Mouse (Mus musculus): ENCODE data around the gene Mapk6. TPM values are rescaled to one million over a fixed set of nuclear protein-coding genes. Genes with fewer than 3 reads are reported as not detected.
"Not testable (repeated sequence)": the region's sequence is repeated elsewhere in the genome, so short reads cannot be mapped to it uniquely, and the experiment has no call there.

Mapk6 gene
- 19.4 and 43.7 TPM in 2 replicates for polyA plus RNA-seq (2012; rRNA removed)

GRCm38 (mm10) chr9:75409852-75410378 lies at the start of gene Mapk6:
Gene Mapk6 (minus strand): TSS chr9:75410005.
- peak; percentile 62 for DNase-seq (ENCODE audit: low read depth, low spot score)
- WGBS, result under 1% methylated on average over 58 of the region's 58 CpGs

DNA sequence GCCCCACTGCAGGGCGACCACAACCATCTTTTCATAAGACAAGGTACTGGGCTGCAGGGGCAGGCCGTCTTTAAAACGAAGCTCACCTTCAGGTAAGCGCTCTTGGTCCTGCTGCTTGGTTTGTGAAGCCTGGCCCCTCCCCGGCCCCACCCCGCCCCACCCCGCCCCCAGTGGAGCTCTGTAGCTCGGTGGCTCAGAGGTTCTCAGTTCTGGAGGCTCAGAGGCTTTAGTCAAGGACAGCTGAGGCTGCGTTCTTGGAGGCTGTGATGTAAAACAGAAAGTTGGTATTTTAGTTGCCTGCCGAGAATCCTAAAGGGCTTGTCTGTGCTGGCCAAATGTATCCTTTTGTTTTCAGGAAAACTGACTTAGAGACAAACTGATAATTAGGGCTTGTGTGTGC lies 45.9 kb upstream of the Mapk6 start:
- no peak for DNase-seq (ENCODE audit: low read depth, low spot score)
- 62% methylated on average over 10 of the region's 10 CpGs for WGBS

DNA sequence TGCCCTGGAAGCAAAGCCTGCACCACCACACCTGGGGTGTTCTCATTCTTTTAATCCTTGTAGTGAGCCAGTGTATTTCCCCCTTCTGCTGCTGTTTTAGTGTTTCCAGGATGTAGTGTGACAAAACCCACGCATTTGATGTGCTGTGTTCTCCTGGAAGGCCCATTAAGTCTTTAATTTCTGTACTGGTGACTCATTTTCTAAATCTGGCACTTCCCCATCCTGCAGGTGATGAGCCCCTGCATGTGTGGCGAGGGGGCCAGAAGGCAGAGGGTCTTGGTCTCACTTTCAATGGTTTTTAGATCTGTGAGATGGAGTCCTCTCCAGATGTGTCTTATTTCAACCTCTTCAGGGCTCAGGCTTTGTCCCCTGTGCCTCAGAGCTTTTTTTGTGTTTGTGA lies 44.2 kb upstream of the Mapk6 start:
- no peak for DNase-seq (ENCODE audit: low read depth, low spot score)
- WGBS, result 81% methylated on average over 2 of the region's 2 CpGs

DNA sequence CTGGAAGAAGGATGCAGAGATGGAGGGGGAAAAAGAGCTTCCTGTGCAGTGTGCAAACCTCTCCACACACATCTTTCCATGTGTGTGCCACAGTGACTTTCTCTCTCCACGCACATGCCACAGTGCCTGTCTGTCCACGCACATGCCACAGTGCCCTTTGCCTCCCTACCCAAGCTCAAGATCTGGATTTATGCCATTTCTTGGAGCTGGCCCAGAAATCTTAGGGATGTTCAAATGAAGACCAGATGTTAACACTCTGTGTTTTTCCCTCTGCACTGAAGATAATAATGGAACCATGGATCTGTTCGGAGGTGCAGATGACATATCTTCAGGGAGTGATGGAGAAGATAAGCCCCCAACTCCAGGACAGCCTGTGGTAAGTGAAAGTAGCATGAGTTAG lies 38.2 kb upstream of the Mapk6 start:
- no peak for DNase-seq (ENCODE audit: low read depth, low spot score)
- WGBS, result 75% methylated on average over 3 of the region's 3 CpGs

- WGBS, result 79% methylated on average over 10 of the region's 10 CpGs
- not testable (repeated sequence) for DNase-seq (ENCODE audit: low read depth, low spot score)
These were observed 36.8 kb upstream of the Mapk6 start for GRCm38 (mm10) chr9:75446574-75446973.

- WGBS, result 87% methylated on average over 15 of the region's 15 CpGs
- no peak for DNase-seq (ENCODE audit: low read depth, low spot score)
These were observed 35.2 kb upstream of the Mapk6 start for GRCm38 (mm10) chr9:75444981-75445380.

DNA sequence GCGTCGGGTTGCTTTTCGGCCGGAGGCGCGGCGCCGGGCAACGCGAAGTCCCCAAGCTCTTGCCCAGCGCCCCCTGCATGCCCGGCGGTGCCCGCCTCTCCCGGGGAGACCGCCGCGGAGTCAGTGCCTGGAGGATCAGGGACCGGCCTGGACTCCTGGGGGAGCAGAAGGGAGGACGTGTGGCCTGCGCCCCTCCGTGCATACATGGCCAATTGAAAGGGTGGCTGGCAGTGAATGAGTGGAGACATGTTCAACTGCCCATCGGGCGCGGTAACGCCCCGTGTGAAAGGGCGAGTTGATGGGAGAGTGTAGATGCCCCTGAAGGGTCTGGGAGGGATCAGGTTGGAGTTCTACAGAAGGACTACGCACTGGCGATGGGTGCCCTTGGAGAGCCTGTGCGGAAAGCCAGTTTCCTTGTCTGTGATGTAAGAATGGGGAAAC lies 31.9 kb upstream of the Mapk6 start:
- WGBS, result under 1% methylated on average over 31 of the region's 31 CpGs
- DNase-seq (ENCODE audit: low read depth, low spot score), result no peak

DNA sequence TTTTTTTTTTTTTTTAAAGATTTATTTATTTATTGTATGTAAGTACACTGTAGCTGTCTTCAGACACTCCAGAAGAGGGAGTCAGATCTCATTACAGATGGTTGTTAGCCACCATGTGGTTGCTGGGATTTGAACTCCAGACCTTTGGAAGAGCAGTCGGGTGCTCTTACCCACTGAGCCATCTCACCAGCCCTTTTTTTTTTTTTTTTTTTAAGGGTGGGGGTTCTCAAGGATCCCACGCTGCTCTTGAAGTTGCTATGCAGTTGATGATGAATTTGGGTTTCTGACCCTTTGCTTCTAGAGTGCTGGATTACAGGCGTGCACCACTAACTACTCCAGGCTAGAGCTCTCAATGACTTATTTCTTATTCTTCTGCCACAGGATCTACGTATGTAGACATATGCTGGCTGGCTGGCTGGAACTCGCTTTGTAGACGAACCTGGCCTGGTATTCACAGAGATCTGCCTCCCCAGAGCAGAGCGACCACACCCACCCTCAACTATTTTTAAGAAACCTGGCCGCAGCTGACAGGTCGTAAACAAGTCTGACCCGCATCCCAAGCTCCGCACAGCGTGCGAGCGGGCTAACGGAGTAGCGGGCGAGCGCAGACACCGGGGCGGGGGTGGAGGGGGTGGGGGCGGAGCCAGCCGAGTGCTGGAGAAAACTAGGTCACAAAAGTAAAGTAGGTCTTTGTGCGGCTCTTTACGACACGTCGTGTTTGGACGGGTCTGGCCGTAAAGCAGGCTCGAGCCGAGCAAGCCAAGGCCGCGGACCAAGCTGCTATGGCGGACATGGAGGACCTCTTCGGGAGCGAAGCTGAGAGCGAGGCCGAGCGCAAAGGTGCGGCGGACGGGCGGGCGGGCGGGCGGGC lies 31.2 kb upstream of the Mapk6 start, which contains the start of gene Leo1:
TSS of gene Leo1 (plus strand) at position 729 of the 871 bp plus-strand sequence.
- peak; percentile 56 for DNase-seq (ENCODE audit: low read depth, low spot score)
- under 1% methylated on average over 45 of the region's 45 CpGs for WGBS

DNA sequence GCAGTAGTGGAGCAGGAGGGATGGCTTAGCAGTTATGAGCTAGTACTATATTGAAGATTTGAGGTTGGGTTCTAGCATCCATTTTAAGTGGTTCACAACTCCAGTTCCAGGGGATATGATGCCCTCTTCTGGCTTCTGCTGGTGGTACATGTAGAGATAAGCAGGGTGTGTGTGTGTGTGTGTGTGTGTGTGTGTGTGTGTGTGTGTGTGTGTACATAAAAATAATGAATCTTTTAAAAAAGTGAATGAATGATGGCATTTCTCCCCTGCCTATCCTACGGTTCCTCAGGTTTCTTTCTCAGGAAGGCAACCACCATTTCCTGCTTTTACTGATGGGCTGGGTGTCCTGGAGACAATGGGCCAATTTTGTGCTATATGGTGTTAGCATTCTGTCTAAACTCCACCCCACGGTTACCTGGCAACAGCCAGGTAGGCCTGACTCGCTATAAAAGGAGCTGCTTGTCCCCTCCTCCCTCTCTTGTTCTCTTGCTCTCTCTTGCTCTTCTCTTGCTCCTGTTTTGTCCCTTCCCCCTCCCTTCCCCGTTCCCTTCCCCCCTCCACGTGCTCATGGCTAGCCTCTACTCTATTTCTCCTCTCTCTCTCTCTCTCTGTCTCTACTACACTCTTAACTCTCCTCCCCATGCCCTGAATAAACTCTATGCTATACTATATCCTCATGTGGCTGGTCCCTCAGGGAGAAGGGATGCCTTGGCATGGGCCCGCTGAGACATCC lies 28.0 kb upstream of the Mapk6 start:
- DNase-seq (ENCODE audit: low read depth, low spot score), result no peak
- WGBS, result 24% methylated on average over 6 of the region's 6 CpGs

DNA sequence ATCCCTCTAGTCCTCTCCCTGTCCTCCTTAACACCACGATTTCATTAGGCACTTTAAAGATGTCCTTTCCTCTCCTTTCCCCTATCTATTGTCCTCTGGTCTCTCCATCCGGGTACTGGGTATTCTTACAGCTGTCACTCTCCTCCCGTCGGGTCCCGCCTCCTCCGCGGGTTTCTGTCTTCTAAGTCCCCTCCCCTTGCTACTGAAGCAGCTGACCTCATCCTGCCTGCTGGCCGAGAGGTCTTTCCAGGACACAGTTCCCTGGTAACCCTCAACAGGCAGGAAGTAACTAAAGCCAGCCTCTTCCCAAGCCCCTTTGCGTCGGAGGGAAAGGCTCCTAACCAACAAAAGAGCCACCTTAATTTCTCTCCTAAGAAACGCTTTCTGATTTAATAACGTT lies 26.1 kb upstream of the Mapk6 start:
- DNase-seq (ENCODE audit: low read depth, low spot score), result peak; percentile 57
- WGBS, result 4% methylated on average over 12 of the region's 12 CpGs

DNA sequence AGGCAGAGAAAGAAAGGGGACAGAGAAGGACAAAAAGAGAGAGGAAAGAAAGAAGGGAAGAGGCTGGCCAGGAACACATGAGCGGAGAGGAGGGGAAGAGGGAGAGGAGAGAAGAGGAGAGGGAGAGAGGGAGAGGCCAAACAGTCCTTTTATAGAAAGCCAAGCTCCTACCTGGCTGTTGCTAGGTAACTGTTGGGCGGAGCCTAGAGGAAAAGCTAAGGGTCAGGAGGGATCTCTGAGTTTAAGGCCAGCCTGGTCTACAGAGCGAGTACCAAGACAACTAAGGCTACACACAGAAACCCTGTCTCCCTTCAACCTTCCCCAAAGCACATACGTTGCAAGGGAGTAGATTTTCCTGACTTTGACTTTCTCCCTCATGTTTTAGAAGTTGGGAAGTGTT lies 25.5 kb upstream of the Mapk6 start:
- no peak for DNase-seq (ENCODE audit: low read depth, low spot score)
- 68% methylated on average over 4 of the region's 4 CpGs for WGBS

DNA sequence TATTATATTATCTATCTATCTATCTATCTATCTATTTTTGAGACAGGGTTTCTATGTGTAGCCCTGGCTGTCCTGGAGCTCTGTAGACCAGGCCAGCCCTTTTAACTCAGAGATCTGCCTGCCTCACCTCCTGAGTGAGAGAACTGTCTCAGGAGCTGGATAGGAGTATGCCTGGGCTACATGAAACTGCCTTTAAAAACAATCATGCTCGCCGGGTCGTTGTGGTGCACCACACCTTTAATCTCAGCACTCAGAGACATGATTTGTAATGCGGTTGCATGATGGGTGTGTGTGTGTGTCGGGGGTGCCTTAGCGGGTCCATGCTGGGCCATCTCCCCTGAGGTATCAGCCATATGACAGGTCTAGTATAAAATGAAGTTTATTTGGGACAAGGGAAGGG lies 25.1 kb upstream of the Mapk6 start:
- no peak for DNase-seq (ENCODE audit: low read depth, low spot score)
- WGBS, result 50% methylated on average over 6 of the region's 6 CpGs

- peak; percentile 67 for DNase-seq (ENCODE audit: low read depth, low spot score)
- 10% methylated on average over 7 of the region's 7 CpGs for WGBS
These were observed 24.5 kb upstream of the Mapk6 start for GRCm38 (mm10) chr9:75434172-75434793.

DNA sequence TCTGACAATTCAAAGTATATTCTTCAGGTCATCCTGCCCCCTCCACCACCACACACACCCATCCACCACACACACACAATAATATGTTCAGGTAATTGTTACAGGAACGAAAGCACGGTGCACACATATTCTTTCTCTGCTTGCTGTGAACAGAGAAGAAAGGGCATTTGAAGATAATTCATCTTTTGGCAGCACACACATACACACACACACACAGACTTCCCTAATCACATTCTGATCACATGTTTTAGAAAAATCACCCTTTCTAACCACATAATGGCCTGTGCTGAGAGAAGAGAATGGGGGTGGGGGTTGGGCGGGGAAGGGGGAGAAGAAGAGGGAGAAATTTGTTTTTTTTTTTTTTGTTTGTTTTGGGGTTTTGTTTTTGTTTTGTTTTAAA lies 22.9 kb upstream of the Mapk6 start:
- no peak for DNase-seq (ENCODE audit: low read depth, low spot score)
- WGBS, result 80% methylated on average over 3 of the region's 3 CpGs

GRCm38 (mm10) chr9:75430822-75431621 lies 21.2 kb upstream of the Mapk6 start:
- 77% methylated on average over 16 of the region's 16 CpGs for WGBS
- DNase-seq (ENCODE audit: low read depth, low spot score), result no peak

DNA sequence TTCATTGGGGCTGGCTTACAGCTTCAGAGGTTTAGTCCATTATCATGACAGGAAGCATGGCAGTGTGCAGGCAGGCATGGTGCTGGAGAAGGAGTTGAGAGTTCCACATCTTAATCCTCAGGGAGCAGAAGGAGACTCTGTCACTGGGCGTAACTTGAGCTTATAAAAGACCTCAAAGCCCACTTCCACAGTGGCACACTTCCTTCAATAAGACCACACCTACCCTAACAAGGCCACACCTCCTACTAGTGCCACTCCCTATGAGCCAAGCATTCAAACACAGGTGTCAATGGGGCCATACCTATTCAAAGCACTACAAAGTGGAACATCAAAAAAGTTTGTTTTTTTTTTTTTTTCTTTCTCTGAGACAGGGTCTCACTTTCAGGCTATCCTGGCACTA lies 19.9 kb upstream of the Mapk6 start:
- DNase-seq (ENCODE audit: low read depth, low spot score), result no peak
- 77% methylated on average over 1 of the region's 1 CpGs for WGBS

DNA sequence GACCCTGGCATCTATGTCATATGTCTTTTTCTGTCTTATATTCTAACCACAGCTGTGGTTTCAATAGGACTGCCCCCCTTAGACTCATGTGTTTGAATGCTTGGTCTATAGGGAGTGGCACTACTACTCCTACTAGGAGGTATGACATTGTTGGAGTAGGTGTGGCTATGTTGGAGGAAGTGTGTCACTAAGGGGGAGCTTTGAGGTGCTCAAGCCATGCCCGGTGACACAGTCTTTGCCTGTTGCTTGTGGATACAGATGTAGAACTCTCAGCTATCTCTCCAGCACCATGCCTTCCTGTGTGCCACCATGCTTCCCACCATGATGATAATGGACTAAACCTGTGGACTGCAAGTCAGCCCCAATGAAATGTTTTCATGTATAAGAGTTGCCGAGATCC lies 19.2 kb upstream of the Mapk6 start:
- WGBS, result 71% methylated on average over 2 of the region's 2 CpGs
- no peak for DNase-seq (ENCODE audit: low read depth, low spot score)

DNA sequence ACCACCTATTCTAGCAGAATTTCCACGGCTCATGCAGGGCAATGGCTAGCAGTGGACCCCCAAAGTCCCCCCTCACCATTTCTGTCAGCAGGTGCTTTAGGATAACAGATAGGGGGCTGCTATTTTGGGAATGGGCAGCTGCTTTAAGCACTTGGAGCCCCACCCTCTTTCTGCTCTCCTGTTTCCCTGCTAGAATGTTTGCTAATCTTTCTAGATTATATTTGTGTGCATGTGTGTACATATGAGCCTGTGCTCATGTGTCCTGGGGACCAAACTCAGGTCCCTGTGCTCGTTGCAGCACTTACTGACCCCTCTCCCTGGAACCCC lies 18.4 kb upstream of the Mapk6 start:
- WGBS, result 69% methylated on average over 2 of the region's 2 CpGs
- DNase-seq (ENCODE audit: low read depth, low spot score), result no peak

All from large intestine, adult 2 months (tissue).